Mouse (Mus musculus): Measurements from ENCODE around the gene Neurod1. TPM values are rescaled to one million over a fixed set of nuclear protein-coding genes. Genes with fewer than 3 reads are reported as not detected.

The Neurod1 gene
- polyA plus RNA-seq, 1 experiment from 2014 or later: 47.0 TPM

- Histone ChIP-seq H3K4me3 (no peak overlapping the region), H3K9ac (no peak overlapping the region), H3K9me3 (no peaks in the 10 kb centered on the region), H3K36me3 (no peaks in the 10 kb centered on the region), H3K4me2 (no peak overlapping the region), H3K27me3 (peaks cover 26% of the 10 kb centered on the region), H3K27ac (replicated peaks) (no peak overlapping the region), H3K4me1 (replicated peaks) (peaks cover 11% of the 10 kb centered on the region)
- ATAC-seq (ENCODE audit: low FRiP score, low read depth): no peak
Observed at GRCm38 (mm10) chr2:79430061-79430460, 26.5 kb downstream of the Neurod1 start.

- 9% methylated on average over 6 of the region's 6 CpGs for WGBS
- H3K27me3 ChIP-seq: peaks cover 26% of the 10 kb centered on the region
- ATAC-seq (ENCODE audit: low FRiP score, low read depth): no peak
- no peak overlapping the region for H3K9ac ChIP-seq
- H3K9me3 ChIP-seq: no peaks in the 10 kb centered on the region
- no peaks in the 10 kb centered on the region for H3K36me3 ChIP-seq
- no peak overlapping the region for H3K27ac ChIP-seq (replicated peaks)
- H3K4me2 ChIP-seq: no peak overlapping the region
- H3K4me1 ChIP-seq (replicated peaks): peaks cover 11% of the 10 kb centered on the region
- H3K4me3 ChIP-seq: no peak overlapping the region
Observed at GRCm38 (mm10) chr2:79429650-79430049, 26.9 kb downstream of the Neurod1 start.

DNA sequence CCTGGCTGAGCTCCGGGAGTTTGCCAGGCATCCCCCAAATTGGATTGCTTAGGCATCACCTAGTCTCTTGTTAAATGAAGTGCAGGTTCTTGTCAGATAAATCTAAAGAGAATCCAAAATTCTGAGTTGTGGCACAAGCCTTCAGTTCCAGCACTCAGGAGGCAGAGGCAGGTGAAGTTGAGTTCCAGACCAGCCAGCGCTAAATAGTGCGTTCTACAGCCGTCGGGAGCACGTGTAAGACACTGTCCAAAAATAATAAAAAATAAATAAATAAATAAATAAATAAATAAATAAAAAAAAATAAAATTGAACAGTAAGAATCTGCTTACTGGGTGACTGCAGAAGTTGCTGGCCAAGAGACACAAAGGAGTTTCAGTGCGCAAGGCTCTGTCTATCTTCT, 27.4 kb downstream of the Neurod1 start:
- Histone ChIP-seq H3K4me3 (peak overlapping the region; percentile 43), H3K36me3 (no peaks in the 10 kb centered on the region), H3K9ac (0 out of 2 replicates have a peak overlapping the region, but pooled peaks have one; percentile 43), H3K4me1 (replicated peaks) (peaks cover 11% of the 10 kb centered on the region), H3K9me3 (no peaks in the 10 kb centered on the region), H3K27ac (replicated peaks) (no peak overlapping the region), H3K27me3 (peaks cover 26% of the 10 kb centered on the region), H3K4me2 (peak overlapping the region; percentile 93)
- 15% methylated on average over 7 of the region's 7 CpGs for WGBS
- ATAC-seq (ENCODE audit: low FRiP score, low read depth): no peak

DNA sequence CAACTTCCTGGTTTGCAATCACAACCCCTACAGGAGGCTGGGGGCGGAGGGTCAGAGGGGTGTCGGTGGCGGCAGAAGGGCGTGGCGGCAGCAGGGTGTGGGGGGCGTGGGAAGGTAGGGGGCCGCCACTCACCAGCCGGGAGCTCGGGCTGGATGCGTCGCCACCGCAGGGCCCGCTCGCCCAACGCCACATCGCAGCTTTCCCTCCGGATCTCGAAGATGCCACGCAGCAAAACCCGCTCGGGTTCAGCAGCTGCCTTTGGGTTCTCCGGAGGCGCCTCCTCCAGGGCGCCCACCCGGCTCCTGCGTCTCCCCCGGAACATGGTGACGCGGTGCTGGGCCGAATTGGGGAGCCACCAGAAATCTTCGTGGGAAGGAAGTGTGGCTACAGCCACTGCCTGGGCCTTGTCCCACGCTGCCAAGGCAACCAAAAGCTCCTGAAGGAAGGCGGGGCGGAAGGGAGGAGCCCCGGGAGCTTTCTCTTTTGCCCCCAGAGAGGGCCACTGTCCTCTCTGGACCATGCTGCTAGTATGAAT, 27.9 kb downstream of the Neurod1 start:
- H3K4me1 ChIP-seq (replicated peaks): peaks cover 11% of the 10 kb centered on the region
- H3K9ac ChIP-seq: peak overlapping the region; percentile 43
- peak overlapping the region; percentile 93 for H3K4me2 ChIP-seq
- under 1% methylated on average over 34 of the region's 35 CpGs for WGBS
- no peaks in the 10 kb centered on the region for H3K9me3 ChIP-seq
- H3K27me3 ChIP-seq: peaks cover 26% of the 10 kb centered on the region
- H3K4me3 ChIP-seq: peak overlapping the region; percentile 43
- H3K27ac ChIP-seq (replicated peaks): no peak overlapping the region
- ATAC-seq (ENCODE audit: low FRiP score, low read depth): peak; percentile 42; the same call in 1 of the 2 replicates
- H3K36me3 ChIP-seq: no peaks in the 10 kb centered on the region

- Histone ChIP-seq H3K4me3 (no peak overlapping the region), H3K36me3 (no peaks in the 10 kb centered on the region), H3K4me2 (peak overlapping the region; percentile 93), H3K9me3 (no peaks in the 10 kb centered on the region), H3K4me1 (replicated peaks) (peaks cover 11% of the 10 kb centered on the region), H3K27me3 (peaks cover 26% of the 10 kb centered on the region), H3K27ac (replicated peaks) (no peak overlapping the region), H3K9ac (no peak overlapping the region)
- ATAC-seq (ENCODE audit: low FRiP score, low read depth): no peak
- WGBS: 35% methylated on average over 6 of the region's 6 CpGs
Observed at GRCm38 (mm10) chr2:79428022-79428421, 28.5 kb downstream of the Neurod1 start.

GRCm38 (mm10) chr2:79421696-79422095, 34.9 kb downstream of the Neurod1 start:
- no peak overlapping the region for H3K4me3 ChIP-seq
- 0 out of 2 replicates have a peak, but pooled peaks cover 3% of the 10 kb centered on the region for H3K27me3 ChIP-seq
- no peak overlapping the region for H3K4me2 ChIP-seq
- no peaks in the 10 kb centered on the region for H3K36me3 ChIP-seq
- H3K4me1 ChIP-seq (replicated peaks): no peaks in the 10 kb centered on the region
- no peak for ATAC-seq (ENCODE audit: low FRiP score, low read depth)
- no peak overlapping the region for H3K9ac ChIP-seq
- 41% methylated on average over 6 of the region's 6 CpGs for WGBS
- H3K27ac ChIP-seq (replicated peaks): no peak overlapping the region
- H3K9me3 ChIP-seq: no peaks in the 10 kb centered on the region

GRCm38 (mm10) chr2:79414505-79414904, 42.0 kb downstream of the Neurod1 start:
- Histone ChIP-seq H3K9me3 (no peaks in the 10 kb centered on the region), H3K4me2 (no peak overlapping the region), H3K4me1 (replicated peaks) (no peaks in the 10 kb centered on the region), H3K36me3 (no peaks in the 10 kb centered on the region), H3K4me3 (no peak overlapping the region), H3K27ac (replicated peaks) (no peak overlapping the region), H3K27me3 (no peaks in the 10 kb centered on the region), H3K9ac (no peak overlapping the region)
- 79% methylated on average over 7 of the region's 7 CpGs for WGBS
- no peak for ATAC-seq (ENCODE audit: low FRiP score, low read depth)

- no peak overlapping the region for H3K4me2 ChIP-seq
- no peak overlapping the region for H3K9ac ChIP-seq
- no peak overlapping the region for H3K4me3 ChIP-seq
- H3K27ac ChIP-seq (replicated peaks): no peak overlapping the region
- WGBS: 86% methylated on average over 3 of the region's 3 CpGs
- no peak for ATAC-seq (ENCODE audit: low FRiP score, low read depth)
- no peaks in the 10 kb centered on the region for H3K36me3 ChIP-seq
- H3K27me3 ChIP-seq: no peaks in the 10 kb centered on the region
- H3K4me1 ChIP-seq (replicated peaks): no peaks in the 10 kb centered on the region
- H3K9me3 ChIP-seq: no peaks in the 10 kb centered on the region
Observed at GRCm38 (mm10) chr2:79410903-79411255, 45.7 kb downstream of the Neurod1 start.

- ATAC-seq (ENCODE audit: low FRiP score, low read depth): no peak
Observed at GRCm38 (mm10) chr2:79410247-79410902, 46.2 kb downstream of the Neurod1 start.

GRCm38 (mm10) chr2:79405661-79406405, 50.7 kb downstream of the Neurod1 start:
- Histone ChIP-seq H3K9ac (no peak overlapping the region), H3K4me2 (no peak overlapping the region), H3K36me3 (no peaks in the 10 kb centered on the region), H3K27ac (replicated peaks) (no peak overlapping the region), H3K9me3 (no peaks in the 10 kb centered on the region), H3K27me3 (no peaks in the 10 kb centered on the region), H3K4me3 (no peak overlapping the region), H3K4me1 (replicated peaks) (no peaks in the 10 kb centered on the region)
- 70% methylated on average over 5 of the region's 5 CpGs for WGBS
- no peak for ATAC-seq (ENCODE audit: low FRiP score, low read depth)

More at GRCm38 (mm10) chr2:79410247-79410902, 46.2 kb downstream of the Neurod1 start:
- Histone ChIP-seq H3K9ac (no peak overlapping the region), H3K27me3 (no peaks in the 10 kb centered on the region), H3K4me1 (replicated peaks) (no peaks in the 10 kb centered on the region), H3K4me3 (no peak overlapping the region), H3K36me3 (no peaks in the 10 kb centered on the region), H3K9me3 (no peaks in the 10 kb centered on the region), H3K4me2 (no peak overlapping the region), H3K27ac (replicated peaks) (no peak overlapping the region)
- WGBS: 69% methylated on average over 15 of the region's 15 CpGs

Measured in hindbrain, embryonic 15.5 days (tissue).